Mouse (Mus musculus): Measurements from ENCODE around the gene Gsdma2.
"Not testable (repeated sequence)": the region's sequence is repeated elsewhere in the genome, so short reads cannot be mapped to it uniquely, and the experiment has no call there.

Gsdma2 gene

GRCm38 (mm10) chr11:98646459-98646858, at the start of gene Gsdma2:
TSS of gene Gsdma2 (plus strand) at chr11:98646759.
- no peak for DNase-seq (ENCODE audit: low spot score)

DNA sequence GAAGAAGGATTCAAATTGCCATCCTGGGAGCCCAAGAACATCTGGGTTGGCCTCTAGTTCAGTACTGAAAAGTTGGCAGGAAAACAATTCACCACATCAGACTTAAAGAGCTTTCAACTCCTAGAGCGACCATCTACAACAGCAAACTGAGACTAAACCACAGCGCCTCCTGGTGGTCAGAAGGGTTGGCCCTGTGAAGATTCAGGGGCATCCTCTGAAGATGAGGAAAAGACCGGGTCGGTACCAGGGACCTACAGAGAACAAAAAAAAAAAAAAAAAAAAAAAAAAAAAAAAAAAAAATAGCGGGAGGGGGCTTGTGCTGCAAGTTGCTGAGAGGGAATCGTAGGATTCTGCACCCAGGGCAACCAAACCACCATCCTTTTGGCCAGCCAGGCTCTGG, 49.2 kb upstream of the Gsdma2 start:
- DNase-seq (ENCODE audit: low spot score) = peak; percentile 59

GRCm38 (mm10) chr11:98597991-98598390, 48.6 kb upstream of the Gsdma2 start, which contains the start of gene Lrrc3c:
TSS of gene Lrrc3c (plus strand) at chr11:98598291.
- DNase-seq (ENCODE audit: low spot score) = no peak

GRCm38 (mm10) chr11:98598851-98599290, 47.7 kb upstream of the Gsdma2 start:
- DNase-seq (ENCODE audit: low spot score) = no peak

DNA sequence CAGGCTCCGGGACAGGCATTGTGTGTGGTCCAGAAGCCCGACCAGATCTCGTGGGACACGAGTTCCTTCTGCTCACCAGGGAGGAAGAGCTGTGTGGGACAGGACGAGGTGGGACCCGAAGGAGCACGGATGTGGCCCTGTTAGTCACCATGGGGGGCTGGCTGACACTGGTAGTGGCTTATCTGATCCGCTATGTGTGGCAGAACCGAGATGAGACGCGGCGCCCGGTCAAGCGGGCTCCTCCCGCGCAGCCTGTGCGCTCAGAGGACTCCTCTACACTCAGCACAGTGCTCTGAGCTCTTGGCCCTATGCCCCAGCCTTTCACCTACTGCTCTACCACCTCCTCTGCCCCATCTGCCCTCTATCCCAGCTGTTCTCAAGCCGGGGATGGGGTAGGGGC, 47.3 kb upstream of the Gsdma2 start:
- no peak for DNase-seq (ENCODE audit: low spot score)

- DNase-seq (ENCODE audit: low spot score) = no peak
These were observed 44.4 kb upstream of the Gsdma2 start for GRCm38 (mm10) chr11:98602090-98602690.

DNA sequence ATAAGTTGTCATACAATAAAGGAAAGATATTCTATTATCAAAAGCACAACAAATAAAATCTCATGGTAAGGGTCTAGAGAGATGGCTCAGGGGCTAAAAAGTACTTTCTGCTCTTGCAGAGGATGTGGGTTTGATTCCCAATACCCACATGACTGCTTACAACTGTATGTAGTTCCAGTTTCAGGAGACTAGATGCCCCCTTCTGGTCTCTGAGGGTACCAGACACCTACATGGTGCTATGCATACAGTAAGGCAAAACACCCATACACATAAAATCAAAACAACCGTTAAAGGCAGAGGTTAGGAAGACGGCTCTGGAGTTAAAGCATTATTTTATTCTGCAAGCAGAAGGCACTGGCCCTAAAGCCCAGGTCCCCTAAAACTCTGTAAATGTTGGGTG, 42.6 kb upstream of the Gsdma2 start:
- DNase-seq (ENCODE audit: low spot score) = no peak

- not testable (repeated sequence) for DNase-seq (ENCODE audit: low spot score)
These were observed 41.6 kb upstream of the Gsdma2 start for GRCm38 (mm10) chr11:98604911-98605310.

DNA sequence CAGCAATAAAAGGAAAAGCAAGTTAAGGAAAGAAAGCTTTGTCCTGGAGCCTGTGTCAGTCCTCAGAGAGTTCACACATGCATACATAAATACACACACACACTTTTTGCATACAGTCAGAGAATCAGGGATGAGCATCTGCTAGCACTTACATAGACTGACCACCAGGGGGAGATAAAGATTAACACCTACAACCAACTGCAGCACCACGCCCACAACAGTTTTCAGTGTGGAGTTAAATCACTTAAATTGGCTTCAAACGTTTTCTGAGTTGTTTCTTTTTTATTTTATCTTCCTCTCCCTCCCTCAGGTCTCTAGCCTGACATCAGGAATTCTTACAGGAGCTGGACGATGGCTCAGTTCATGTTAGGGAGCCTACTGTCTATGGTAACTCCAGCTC, 39.8 kb upstream of the Gsdma2 start:
- DNase-seq (ENCODE audit: low spot score) = no peak

DNA sequence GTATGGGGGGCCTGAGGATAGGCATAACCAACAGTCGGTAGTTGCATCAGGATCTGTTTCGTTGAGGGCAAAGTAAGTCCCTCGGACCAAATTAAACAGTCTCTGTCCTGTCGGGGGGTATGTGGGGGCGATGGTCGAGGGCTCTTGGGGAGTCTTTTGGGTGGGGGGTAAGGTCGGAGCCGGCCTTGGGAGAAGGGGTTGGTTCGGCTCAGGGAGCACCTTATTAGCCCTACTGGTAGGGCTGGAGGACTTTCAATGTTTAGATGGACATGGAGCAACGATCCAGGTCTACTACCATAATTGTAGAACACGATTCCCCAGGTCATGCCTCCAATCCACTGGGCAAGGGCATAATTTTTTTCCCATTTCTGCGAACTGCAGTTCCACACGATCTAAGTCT, 25.8 kb upstream of the Gsdma2 start:
- no peak for DNase-seq (ENCODE audit: low spot score)

DNA sequence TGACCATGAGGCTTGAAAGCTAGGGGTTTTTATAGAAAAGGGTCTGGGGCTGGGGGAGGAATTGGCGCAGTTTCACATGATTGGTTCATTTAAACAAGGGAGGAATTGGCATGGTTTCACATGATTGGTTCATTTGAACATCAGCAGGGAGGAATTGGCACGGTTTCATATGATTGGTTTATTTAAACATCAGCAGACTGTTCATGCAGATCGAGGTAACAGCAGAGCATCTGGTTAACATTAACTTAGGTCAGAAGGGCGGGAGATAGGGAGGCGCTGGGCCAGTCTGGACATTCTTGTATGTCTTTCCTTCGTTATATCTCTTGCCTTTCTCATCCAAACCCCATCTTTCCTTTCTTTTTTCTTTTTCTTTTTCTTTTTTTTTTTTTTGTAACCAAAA, 22.6 kb upstream of the Gsdma2 start:
- DNase-seq (ENCODE audit: low spot score) = not testable (repeated sequence)

- DNase-seq (ENCODE audit: low spot score) = not testable (repeated sequence)
These were observed 22.2 kb upstream of the Gsdma2 start for GRCm38 (mm10) chr11:98624381-98624780.

DNA sequence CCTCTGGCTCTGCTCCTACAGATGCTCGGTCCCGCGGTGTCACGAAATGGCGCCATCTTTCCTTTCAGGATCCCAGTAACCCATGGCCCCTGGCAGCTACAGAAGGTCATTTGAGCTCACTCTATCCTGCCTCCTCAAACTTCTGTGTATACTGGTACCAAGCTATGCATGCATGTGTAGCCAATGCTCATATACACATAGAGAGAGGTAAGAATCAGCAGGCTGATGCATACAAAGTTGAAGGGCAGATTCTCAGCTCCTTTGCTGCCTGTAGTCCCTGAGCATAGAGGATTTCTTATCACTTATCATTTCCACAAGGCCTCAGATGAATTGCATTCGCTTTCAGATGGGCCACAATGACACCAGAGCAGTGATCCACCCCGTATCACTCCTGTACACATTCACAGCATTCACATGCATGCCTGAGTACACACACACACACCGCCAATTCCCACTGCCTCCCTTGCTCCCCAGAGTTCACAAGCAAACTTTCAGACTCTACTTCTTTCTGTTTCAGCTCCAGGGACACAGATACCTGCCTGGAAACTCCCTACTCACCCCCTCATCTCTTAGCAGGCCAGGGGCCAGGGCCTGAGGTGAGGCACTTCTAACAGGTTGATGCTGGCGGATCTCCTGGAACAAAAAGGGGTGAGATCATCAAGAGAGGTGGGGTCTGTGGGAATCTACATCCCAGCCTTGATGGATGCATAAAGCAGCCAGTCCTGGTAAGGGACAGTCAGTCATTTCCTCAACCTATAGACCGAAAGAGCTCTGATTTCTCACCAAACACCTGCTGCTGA, 20.7 kb upstream of the Gsdma2 start, which contains the start of the genes Gm12355 and Gsdma3:
Gm12355 (minus strand) TSS at position 51 of the 800 bp plus-strand sequence.
Gsdma3 (plus strand) TSS at position 750 of the 800 bp plus-strand sequence.
- DNase-seq (ENCODE audit: low spot score) = no peak

GRCm38 (mm10) chr11:98628706-98629105, 17.9 kb upstream of the Gsdma2 start:
- no peak for DNase-seq (ENCODE audit: low spot score)

GRCm38 (mm10) chr11:98630646-98631045, 15.9 kb upstream of the Gsdma2 start:
- DNase-seq (ENCODE audit: low spot score) = no peak

DNA sequence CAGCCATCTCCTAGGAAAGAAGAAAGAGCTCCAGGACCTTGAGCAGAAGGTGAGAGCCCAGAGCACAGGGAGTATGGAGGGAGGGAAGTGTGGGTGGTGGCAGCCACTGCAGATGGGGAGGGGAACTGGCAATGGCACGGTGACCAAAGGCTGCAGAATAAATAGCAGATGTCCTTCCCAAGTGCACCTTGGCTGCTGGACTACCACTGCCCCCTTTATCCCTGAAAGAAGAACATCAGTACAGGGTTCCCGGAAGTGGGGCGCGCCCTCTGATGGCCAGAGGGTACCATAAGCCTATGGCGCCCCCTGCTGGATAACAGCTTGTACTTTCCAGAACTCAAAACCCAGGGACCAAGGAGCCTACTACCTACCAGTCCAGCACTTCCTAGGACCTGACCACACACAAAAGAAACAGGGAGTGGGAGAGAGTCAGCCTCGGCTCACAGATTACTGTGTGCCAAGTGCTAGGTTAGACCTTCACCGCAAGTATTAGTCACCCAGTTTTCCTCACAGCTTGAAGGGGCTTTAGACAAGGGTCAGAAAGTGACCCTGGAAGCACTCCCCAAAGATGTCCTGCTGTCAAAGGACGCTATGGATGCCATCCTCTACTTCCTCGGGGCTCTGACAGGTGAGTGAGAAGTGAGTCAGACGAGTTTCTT, 11.1 kb upstream of the Gsdma2 start:
- DNase-seq (ENCODE audit: low spot score) = peak; percentile 24

GRCm38 (mm10) chr11:98637501-98637900, 9.1 kb upstream of the Gsdma2 start:
- DNase-seq (ENCODE audit: low spot score) = no peak

GRCm38 (mm10) chr11:98640091-98640490, 6.5 kb upstream of the Gsdma2 start:
- DNase-seq (ENCODE audit: low spot score) = no peak

DNA sequence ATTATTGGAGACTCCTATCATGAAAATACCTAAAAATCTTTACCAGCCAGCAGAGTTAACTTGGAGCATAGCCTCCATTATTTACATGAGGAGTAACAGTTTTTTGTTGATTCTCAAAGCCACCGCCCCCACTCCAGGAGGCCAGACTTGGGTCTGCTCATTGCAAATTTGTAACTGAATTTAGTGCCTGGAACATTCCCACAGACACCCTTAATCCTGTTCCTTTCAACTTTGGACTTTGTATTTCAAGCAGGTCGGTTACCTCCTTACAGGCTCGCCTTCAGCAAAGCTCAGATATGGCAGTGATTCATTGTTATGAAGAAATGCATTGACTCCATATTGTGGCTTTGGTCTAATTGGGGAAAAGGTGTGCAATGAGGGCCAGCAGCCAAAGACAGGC, 1.8 kb upstream of the Gsdma2 start:
- no peak for DNase-seq (ENCODE audit: low spot score)

GRCm38 (mm10) chr11:98645946-98646345, 613 bp upstream of the Gsdma2 start:
- DNase-seq (ENCODE audit: low spot score) = no peak

- DNase-seq (ENCODE audit: low spot score) = peak; percentile 51
These were observed 8.5 kb downstream of the Gsdma2 start for GRCm38 (mm10) chr11:98655076-98655475.

DNA sequence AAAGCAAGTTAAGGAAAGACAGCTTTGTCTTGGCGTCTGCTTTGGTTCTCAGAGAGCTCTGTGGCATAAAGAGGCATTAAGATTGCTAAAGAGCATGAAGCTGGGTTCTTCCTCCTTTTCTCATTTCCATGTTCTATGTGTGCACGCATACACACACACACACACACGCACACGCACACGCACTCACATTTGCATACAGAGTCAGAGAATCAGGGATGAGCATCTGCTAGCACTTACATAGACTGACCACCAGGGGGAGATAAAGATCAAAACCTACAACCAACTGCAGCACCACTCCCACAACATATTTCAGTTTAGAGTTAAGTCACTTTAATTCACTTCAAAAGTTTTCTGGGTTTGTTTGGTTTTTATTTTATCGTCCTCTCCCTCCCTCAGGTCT, 14.0 kb downstream of the Gsdma2 start:
- no peak for DNase-seq (ENCODE audit: low spot score)

- DNase-seq (ENCODE audit: low spot score) = no peak
These were observed 17.5 kb downstream of the Gsdma2 start, which contains the start of gene Gsdma for GRCm38 (mm10) chr11:98664091-98664490. TSS of gene Gsdma (plus strand) at chr11:98664351.

Data from ovary, postnatal 36 days (tissue).